Mouse (Mus musculus) adrenal gland, adult 18-20 months (tissue): ENCODE results near the gene Btg1-ps1. TPM values are rescaled to one million over a fixed set of nuclear protein-coding genes. Genes with fewer than 3 reads are reported as not detected.
"Not testable (repeated sequence)": the region's sequence is repeated elsewhere in the genome, so short reads cannot be mapped to it uniquely, and the experiment has no call there.

ENCODE experiments used
- DNase-seq, 2 experiments: peaks; one replicate each; pipeline ENCODE4 v3.0.0; 2021 to 2022; ENCODE audit warnings: low spot score in 2 of 2
- long read RNA-seq, 2 experiments: library from polyadenylated mRNA; stranded (forward); transcript quantifications; one replicate each; pipeline ENCODE4 v2.0.0; 2021
- total RNA-seq, 2 experiments: library from RNA; stranded (reverse); gene quantifications; 1 replicate in 1 of 2; 2 replicates in 1 of 2; pipeline ENCODE4 v1.2.3; 2021

Gene Btg1-ps1
- total RNA-seq, result not detected
- long read RNA-seq, experiment 1, result 0 reads
- long read RNA-seq, experiment 2, result 0 reads

- not testable (repeated sequence) for DNase-seq
Measured at GRCm38 (mm10) chrX:38018597-38018996, at the start of gene Btg1-ps1. Gene Btg1-ps1, minus strand, starts transcription at chrX:38018815.

DNA sequence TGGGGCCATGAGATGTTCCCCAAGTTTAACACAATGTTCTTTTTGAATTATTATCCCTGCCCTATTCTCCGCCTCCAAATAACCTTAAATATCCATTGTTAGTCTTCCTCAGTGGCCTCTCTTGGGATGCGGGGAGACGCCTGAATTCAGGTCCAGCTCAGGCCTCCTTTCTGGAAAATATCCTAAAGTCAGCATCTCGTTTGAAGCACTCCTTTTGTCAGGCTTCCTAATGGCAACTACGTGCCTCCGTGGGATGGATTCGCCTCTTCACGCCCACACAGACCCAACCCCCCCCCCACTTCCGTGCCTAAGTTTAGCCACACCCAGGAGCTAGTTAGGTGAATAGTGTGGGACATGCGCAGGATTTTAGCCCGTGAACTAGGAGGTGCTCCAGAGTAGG is 47.6 kb upstream of the Btg1-ps1 start, which contains the start of gene Rhox10:
TSS of gene Rhox10 (plus strand) at position 301 of the 400 bp plus-strand sequence.
- no peak for DNase-seq

DNA sequence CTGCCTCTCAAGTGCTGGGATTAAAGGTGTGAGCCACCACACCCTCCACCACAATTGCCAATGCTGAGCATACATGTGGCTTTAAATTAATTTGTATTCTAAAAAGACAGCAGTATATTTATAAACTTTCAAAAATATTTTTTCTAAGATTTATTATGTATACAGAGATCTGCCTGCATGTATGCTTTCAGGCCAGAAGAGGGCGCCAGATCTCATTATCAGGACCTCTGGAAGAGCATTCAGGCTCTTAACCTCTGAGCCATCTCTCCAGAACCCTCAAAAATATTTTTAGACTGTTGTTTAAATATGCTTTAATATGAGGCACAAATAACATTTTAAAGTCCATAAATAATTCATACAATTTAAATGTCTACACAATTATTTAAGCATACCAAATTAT is 42.9 kb upstream of the Btg1-ps1 start:
- peak in 1 of 2 experiments; percentile 4 for DNase-seq

DNA sequence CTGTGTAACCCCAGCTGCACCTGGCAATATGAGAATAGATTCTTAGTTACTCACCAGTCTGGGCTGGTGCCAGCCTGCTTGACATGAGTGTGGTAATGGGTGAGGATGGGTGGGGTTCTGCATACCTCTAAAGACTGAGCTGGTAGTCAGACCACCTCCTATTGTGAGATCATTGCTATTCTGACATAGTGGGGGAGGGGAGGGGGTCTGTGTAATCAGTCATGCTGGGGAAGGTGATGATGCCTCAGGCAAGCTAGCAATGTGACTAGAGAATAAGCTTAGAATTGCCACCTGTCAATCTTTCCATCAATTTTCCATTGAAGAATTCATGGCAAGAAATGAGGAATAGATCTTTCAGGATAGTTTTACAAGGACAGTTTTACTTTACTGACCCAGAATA is 24.4 kb upstream of the Btg1-ps1 start, which contains the start of gene Btg1-ps2:
TSS of gene Btg1-ps2 (minus strand) at position 101 of the 400 bp plus-strand sequence.
- DNase-seq, result not testable (repeated sequence)

DNA sequence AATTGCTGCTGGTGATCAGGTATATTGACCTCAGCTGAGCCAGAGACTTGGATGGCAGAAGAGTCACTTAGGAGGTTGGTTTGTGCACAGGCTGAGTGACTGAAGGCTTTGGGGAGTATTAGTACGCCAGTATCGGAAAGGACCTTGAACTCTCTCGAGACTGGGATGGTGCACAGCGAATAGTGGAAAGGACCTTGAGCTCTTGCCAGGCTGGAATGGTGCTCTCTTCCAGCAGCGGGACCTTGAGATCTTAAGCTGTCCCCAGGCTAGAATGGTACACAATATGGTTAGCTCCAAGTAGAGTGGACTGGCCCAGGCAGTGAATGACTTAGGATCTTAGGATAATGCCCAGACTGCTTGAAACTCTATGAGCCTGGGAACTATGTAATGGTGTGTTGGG is 21.1 kb upstream of the Btg1-ps1 start:
- DNase-seq, result no peak

DNA sequence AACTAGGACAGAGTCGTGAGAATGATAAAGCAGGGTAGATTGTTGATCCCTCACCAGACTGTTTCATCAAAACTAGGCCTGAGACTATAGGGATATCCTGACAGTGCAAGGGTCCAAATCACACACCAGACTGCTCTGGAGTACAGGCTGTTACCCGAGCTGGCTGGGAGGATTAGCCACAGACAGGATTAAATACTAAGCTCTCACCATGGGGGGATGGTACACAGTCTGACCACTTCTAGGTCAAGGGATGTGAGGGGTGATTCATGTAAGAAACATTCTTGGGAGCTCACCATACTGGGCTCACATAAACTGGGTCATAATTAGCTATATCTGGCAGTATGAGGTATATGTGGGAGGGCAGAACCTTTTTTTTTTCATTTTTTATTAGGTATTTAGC is 15.2 kb upstream of the Btg1-ps1 start:
- DNase-seq, result no peak

DNA sequence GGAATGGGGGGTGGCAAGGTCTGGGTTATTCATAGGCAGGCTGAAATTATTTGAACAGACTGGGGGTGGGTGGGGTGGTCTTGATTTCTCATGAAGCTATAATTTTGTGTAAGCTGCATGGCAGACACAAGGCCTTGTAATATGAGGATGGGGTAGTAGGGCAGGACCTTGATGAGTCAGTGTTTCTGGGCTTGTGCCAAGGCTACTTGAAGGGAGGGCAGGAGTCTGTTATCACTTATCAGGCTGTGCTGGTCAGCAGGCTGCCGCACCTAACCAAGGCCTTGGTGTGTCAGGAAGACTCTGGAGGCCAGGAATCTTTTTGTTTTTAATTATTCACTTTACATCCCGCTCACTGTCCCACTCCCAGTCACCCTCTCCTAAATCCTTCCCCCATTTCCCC is 9.9 kb downstream of the Btg1-ps1 start:
- DNase-seq, result peak; percentile 19 to 30

Other genes starting within 250 kb of the Btg1-ps1 start
- gene Rhox5, start 214.0 kb downstream of the Btg1-ps1 start, total RNA-seq, result not detected
- not detected for gene Rhox6, start 191.9 kb downstream of the Btg1-ps1 start, total RNA-seq
- gene Rhox7a, start 187.1 kb downstream of the Btg1-ps1 start, total RNA-seq, result not detected
- not detected for gene Rhox8, start 139.9 kb downstream of the Btg1-ps1 start, total RNA-seq
- not detected for gene Rhox7b, start 121.6 kb downstream of the Btg1-ps1 start, total RNA-seq
- not detected for gene Rhox9, start 117.0 kb downstream of the Btg1-ps1 start, total RNA-seq
- not detected for gene Btg1-ps2, start 24.3 kb upstream of the Btg1-ps1 start, total RNA-seq
- gene Rhox10, start 47.7 kb upstream of the Btg1-ps1 start, total RNA-seq, result not detected
- not detected for gene Rhox11, start 66.3 kb upstream of the Btg1-ps1 start, total RNA-seq
- not detected for gene Rhox12, start 92.1 kb upstream of the Btg1-ps1 start, total RNA-seq
- not detected for gene Rhox13, start 102.4 kb upstream of the Btg1-ps1 start, total RNA-seq
- gene Zbtb33, start 171.0 kb upstream of the Btg1-ps1 start, total RNA-seq, result 10 to 100 TPM; 28.0 to 36.1 TPM
- gene Tmem255a, start 233.6 kb upstream of the Btg1-ps1 start, total RNA-seq, result 10 to 100 TPM; 20.4 to 38.1 TPM